Mouse (Mus musculus): ENCODE data around the gene Grb7. TPM values are rescaled to one million over a fixed set of nuclear protein-coding genes. Genes with fewer than 3 reads are reported as not detected.

The Grb7 gene
- polyA plus RNA-seq, 1 experiment from 2014 or later, result 1.3 TPM

DNA sequence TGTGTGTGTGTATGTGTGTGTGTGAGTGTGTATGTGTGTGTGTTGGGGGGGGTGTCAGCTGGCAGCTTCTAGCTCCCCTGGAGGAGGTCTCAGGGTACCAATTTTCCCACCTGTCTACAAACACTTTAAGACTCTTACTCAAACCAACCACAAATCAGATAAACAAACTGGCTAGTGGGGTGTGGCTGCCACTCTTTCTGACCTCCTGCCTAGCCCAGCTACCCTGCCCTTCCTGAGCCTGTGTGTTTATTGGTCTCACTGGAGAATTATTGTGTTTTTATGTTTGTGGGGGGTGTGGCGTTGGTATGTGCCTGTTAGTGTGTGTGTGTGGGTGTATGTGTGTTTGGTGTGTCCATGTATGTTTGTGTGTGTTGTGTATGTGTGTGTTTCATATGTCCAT lies 29.1 kb upstream of the Grb7 start:
- 75% methylated on average over 1 of the region's 1 CpGs for WGBS
- no peak for ATAC-seq (replicated peaks; ENCODE audit: insufficient number of reproducible peaks, insufficient read depth, low FRiP score, low read depth)
- no peak overlapping the region for H3K27ac ChIP-seq
- H3K9ac ChIP-seq, result no peak overlapping the region
- no peaks in the 10 kb centered on the region for H3K9me3 ChIP-seq (replicated peaks)
- peaks cover 20% of the 10 kb centered on the region for H3K36me3 ChIP-seq
- no peak overlapping the region for H3K4me2 ChIP-seq
- H3K27me3 ChIP-seq, result no peaks in the 10 kb centered on the region
- H3K4me1 ChIP-seq (replicated peaks), result peaks cover 63% of the 10 kb centered on the region
- H3K4me3 ChIP-seq, result no peak overlapping the region

DNA sequence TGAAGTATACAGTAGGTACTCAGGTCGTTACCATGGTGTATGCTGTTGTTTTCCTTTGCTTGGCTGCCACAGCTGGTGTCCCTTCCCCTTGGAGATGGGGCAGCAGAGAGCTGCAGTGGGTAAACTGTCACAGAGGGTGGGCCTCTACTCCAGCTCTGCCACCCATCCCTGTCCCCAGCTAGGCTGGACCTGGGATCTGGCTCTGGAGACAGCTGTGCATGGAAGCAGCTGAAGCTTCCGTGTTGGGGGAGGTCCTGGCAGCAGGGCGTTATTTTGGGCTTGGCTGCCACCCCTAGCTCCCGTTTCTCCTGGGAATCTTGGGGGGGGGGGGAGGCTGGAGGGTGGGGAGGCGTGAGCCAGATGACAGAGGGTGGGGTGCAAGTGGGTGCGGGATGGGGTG lies 27.9 kb upstream of the Grb7 start:
- H3K27ac ChIP-seq, result peak overlapping the region; percentile 51; the same call in 1 of the 2 replicates
- H3K36me3 ChIP-seq, result peaks cover 32% of the 10 kb centered on the region
- 49% methylated on average over 6 of the region's 6 CpGs for WGBS

DNA sequence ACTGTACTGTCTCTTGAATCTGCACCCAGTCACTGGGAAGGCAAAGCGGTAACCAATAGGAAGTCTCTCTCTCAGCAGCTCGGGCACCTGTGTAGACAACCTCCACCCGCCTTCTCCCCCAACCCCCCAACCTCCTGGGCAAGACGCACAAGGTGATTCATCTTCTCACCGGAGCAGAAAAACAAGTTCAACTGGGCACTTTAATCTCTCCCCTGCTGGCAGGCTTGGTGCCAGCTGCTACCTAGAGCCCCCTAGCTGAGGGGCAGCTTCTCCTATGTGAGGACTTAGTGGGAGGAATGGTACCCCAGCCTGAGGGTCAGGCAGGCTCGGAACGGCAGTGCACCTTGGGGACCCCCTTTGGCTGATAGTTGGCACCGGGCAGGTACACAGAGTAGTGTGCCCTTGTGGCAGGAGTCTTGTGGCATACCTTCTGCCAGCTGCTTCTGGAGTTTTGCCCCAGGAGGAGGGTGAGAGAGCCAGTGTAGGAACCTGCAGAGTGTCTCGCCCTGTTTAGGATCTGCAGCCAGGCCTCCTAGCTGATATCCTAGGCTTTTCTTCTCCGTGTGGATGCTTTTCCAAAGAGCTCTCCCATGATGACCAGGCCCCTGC lies 27.2 kb upstream of the Grb7 start:
- Histone ChIP-seq H3K36me3 (peaks cover 40% of the 10 kb centered on the region), H3K4me2 (no peak overlapping the region), H3K27me3 (no peaks in the 10 kb centered on the region), H3K4me1 (replicated peaks) (peaks cover 57% of the 10 kb centered on the region), H3K9me3 (replicated peaks) (no peaks in the 10 kb centered on the region), H3K4me3 (no peak overlapping the region), H3K9ac (no peak overlapping the region), H3K27ac (peak overlapping the region; percentile 8)
- no peak for ATAC-seq (replicated peaks; ENCODE audit: insufficient number of reproducible peaks, insufficient read depth, low FRiP score, low read depth)
- 72% methylated on average over 10 of the region's 10 CpGs for WGBS

More for the DNA sequence above, 27.9 kb upstream of the Grb7 start:
- no peak overlapping the region for H3K4me2 ChIP-seq
- H3K27me3 ChIP-seq, result no peaks in the 10 kb centered on the region
- H3K9me3 ChIP-seq (replicated peaks), result no peaks in the 10 kb centered on the region
- peaks cover 62% of the 10 kb centered on the region for H3K4me1 ChIP-seq (replicated peaks)
- ATAC-seq (replicated peaks; ENCODE audit: insufficient number of reproducible peaks, insufficient read depth, low FRiP score, low read depth), result no peak
- H3K4me3 ChIP-seq, result no peak overlapping the region
- no peak overlapping the region for H3K9ac ChIP-seq

DNA sequence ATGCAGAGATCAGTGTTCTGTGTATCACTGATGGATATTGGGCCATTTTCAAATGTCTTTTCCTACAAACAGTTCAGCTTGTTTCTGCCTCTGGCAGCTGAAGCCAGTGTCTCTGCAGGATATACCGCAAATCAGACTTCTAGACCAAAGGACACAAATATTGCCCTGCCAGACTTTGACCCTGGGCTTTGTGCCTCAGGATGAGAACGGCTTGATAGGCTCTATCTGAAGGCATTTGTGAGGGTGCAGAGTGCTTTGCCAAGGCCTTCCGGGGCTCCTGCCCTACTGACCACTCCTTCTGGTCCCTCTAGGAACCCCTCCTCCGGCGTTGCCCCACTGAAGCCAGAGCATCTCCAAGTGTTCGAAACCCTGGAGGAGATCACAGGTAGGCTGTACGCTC lies 19.6 kb upstream of the Grb7 start:
- H3K4me1 ChIP-seq (replicated peaks), result no peaks in the 10 kb centered on the region
- no peaks in the 10 kb centered on the region for H3K27me3 ChIP-seq
- H3K9ac ChIP-seq, result no peak overlapping the region
- no peaks in the 10 kb centered on the region for H3K9me3 ChIP-seq (replicated peaks)
- no peak overlapping the region for H3K4me3 ChIP-seq
- 89% methylated on average over 7 of the region's 7 CpGs for WGBS
- H3K4me2 ChIP-seq, result no peak overlapping the region
- ATAC-seq (replicated peaks; ENCODE audit: insufficient number of reproducible peaks, insufficient read depth, low FRiP score, low read depth), result no peak
- no peak overlapping the region for H3K27ac ChIP-seq
- H3K36me3 ChIP-seq, result peaks cover 96% of the 10 kb centered on the region

DNA sequence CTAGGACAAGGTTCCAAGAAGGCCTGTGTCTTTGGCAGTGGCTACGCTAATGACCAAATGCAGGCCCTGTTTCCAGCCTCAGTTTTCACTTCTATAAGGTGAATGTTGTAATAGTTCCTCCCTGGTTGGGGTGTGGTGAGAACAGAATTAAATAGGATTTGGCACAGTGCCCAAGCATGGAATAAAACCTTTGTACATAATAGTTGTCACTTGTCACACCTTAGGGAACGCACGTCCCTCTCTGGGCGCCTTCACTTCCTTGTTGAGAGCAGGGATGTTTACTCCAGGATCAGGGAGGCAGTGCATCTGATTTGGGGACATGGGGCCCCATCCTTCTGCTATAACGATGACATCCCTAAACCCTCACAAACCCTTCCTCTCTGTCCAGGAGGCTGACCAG lies 17.8 kb upstream of the Grb7 start:
- H3K4me1 ChIP-seq (replicated peaks), result no peaks in the 10 kb centered on the region
- H3K36me3 ChIP-seq, result peaks cover 95% of the 10 kb centered on the region
- no peak overlapping the region for H3K27ac ChIP-seq
- H3K27me3 ChIP-seq, result no peaks in the 10 kb centered on the region
- ATAC-seq (replicated peaks; ENCODE audit: insufficient number of reproducible peaks, insufficient read depth, low FRiP score, low read depth), result no peak
- no peaks in the 10 kb centered on the region for H3K9me3 ChIP-seq (replicated peaks)
- WGBS, result 76% methylated on average over 5 of the region's 5 CpGs
- no peak overlapping the region for H3K4me3 ChIP-seq
- H3K9ac ChIP-seq, result no peak overlapping the region
- no peak overlapping the region for H3K4me2 ChIP-seq

DNA sequence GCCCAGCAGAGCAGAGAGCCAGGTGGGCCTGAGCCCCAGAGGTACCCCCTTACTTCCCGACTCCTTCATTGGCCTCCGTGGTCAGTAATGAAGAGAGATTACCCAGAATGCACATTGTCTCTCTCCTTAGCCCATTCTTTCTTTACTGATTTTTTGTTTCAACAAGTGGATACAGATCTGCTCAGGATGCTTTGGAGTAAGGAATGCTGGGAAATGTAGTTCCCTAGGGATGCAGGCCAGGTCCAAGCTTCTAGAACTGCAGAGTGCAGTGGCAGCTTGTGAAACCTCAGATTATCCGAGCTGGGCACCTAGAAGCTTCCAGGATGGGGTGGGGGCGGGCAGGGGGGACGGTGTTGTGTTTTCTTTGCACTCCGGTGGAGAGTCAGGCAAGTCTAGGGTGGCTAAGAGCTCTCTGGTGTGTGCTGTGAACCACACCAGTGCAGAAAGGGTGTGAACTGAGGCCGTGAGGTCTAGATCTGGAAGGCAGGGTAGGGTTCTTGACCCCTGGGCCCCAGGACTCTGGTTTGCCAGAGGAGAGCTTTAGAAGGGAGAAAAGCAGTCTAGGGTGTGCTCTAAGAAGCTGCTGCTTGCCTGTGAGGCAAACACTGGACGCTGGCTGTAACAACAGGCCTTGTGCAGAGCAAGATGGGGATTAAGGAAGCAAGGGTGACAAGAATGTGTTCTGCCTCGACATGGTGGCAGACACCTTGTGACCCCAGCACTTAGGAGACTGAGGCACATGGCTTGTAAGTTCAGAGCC lies 14.3 kb upstream of the Grb7 start:
- H3K27ac ChIP-seq, result no peak overlapping the region
- H3K27me3 ChIP-seq, result no peaks in the 10 kb centered on the region
- H3K4me3 ChIP-seq, result no peak overlapping the region
- no peak overlapping the region for H3K9ac ChIP-seq
- ATAC-seq (replicated peaks; ENCODE audit: insufficient number of reproducible peaks, insufficient read depth, low FRiP score, low read depth), result no peak
- peaks cover 96% of the 10 kb centered on the region for H3K36me3 ChIP-seq
- no peaks in the 10 kb centered on the region for H3K4me1 ChIP-seq (replicated peaks)
- H3K4me2 ChIP-seq, result no peak overlapping the region
- 79% methylated on average over 9 of the region's 9 CpGs for WGBS
- H3K9me3 ChIP-seq (replicated peaks), result no peaks in the 10 kb centered on the region

DNA sequence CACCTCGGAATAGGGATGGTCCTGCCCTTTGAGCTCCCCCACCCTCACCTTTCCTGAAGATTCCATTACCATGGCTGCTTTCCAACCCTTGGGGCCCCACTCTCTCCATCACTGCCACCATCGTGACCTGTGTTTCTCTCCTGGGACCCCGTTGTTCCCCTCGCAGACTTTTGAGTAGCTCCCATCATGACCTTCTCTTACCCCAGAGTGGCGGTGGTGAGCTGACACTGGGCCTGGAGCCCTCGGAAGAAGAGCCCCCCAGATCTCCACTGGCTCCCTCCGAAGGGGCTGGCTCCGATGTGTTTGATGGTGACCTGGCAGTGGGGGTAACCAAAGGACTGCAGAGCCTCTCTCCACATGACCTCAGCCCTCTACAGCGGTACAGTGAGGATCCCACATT lies 10.5 kb upstream of the Grb7 start:
- H3K36me3 ChIP-seq, result peaks cover 64% of the 10 kb centered on the region
- ATAC-seq (replicated peaks; ENCODE audit: insufficient number of reproducible peaks, insufficient read depth, low FRiP score, low read depth), result no peak
- no peaks in the 10 kb centered on the region for H3K9me3 ChIP-seq (replicated peaks)
- H3K9ac ChIP-seq, result no peak overlapping the region
- H3K27ac ChIP-seq, result no peak overlapping the region
- no peak overlapping the region for H3K4me3 ChIP-seq
- WGBS, result 89% methylated on average over 9 of the region's 9 CpGs
- no peaks in the 10 kb centered on the region for H3K27me3 ChIP-seq
- H3K4me2 ChIP-seq, result no peak overlapping the region
- peaks cover 9% of the 10 kb centered on the region; the same call in 1 of the 2 replicates for H3K4me1 ChIP-seq (replicated peaks)

DNA sequence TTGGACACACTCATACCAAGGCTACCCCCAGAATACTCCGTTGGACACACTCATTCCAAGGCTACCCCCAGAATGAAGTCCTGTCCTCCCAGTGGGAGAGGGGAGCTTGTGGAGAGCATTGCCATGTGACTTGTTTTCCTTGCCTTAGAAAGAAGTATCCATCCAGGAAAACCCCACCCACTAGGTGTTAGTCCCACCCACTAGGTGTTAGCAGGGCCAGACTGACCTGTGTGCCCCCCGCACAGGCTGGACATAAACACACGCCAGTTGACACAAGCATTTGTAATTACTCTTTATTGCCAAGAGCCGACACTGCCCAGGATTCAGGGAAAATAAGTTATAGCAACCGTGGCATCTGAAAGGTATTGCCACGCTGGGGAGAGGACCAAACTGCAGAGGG lies 8.8 kb upstream of the Grb7 start:
- 80% methylated on average over 6 of the region's 6 CpGs for WGBS
- Histone ChIP-seq H3K27me3 (no peaks in the 10 kb centered on the region), H3K4me1 (replicated peaks) (peaks cover 9% of the 10 kb centered on the region; the same call in 1 of the 2 replicates), H3K36me3 (peaks cover 46% of the 10 kb centered on the region), H3K4me2 (no peak overlapping the region), H3K4me3 (0 out of 2 replicates have a peak overlapping the region, but pooled peaks have one; percentile 78), H3K9ac (no peak overlapping the region), H3K9me3 (replicated peaks) (no peaks in the 10 kb centered on the region), H3K27ac (no peak overlapping the region)
- no peak for ATAC-seq (replicated peaks; ENCODE audit: insufficient number of reproducible peaks, insufficient read depth, low FRiP score, low read depth)

DNA sequence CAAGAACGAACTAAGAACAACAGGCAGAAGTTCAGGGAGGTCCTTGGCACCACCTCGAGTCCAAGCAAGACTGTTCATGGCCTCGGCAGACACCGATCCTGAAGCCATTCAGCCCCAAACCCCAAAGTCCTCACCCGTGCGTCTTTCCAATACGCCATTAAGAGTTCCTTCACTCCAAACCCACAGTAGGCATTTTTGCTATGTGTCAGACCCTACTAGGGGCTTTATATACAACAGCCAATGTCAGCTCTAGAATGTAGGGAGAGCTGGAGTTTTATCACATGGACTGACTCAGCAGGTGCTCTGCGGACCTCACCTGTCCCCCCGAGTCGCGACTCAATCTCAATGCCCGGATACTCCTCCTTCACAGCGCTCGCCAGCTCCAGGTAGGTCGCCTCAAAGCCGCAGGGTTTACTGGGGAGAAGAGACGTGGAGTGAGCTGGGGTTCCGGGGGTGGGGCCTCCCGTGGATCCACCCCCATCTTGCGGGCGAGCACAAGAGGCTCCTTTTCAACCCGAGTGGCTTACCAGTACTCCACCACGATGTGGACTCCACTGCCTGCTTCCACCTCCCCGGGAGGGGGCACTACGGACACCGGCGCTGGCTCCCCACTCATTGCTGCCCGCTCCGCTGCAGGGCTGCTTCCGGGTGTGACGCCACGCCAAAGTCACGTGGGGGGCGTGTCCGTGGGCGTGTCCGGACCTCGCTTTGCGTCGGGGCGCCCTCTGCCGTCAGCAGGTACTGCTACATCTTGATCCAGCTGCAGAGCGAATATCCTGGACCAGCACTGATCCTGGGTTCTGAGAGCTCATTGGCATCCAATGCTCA lies 7.6 kb upstream of the Grb7 start, which contains the start of gene Mien1:
Gene Mien1 (minus strand): TSS at position 661 of the 828 bp plus-strand sequence.
- H3K9me3 ChIP-seq (replicated peaks), result no peaks in the 10 kb centered on the region
- H3K9ac ChIP-seq, result peak within 1 kb of the TSS; percentile 66
- 1% methylated on average over 43 of the region's 43 CpGs for WGBS
- peak within 1 kb of the TSS; percentile 88 for H3K4me2 ChIP-seq
- H3K4me3 ChIP-seq, result peak within 1 kb of the TSS; percentile 78
- peak within 1 kb of the TSS; percentile 79 for H3K27ac ChIP-seq
- peaks cover 9% of the 10 kb centered on the region; the same call in 1 of the 2 replicates for H3K4me1 ChIP-seq (replicated peaks)
- peaks cover 37% of the 10 kb centered on the region for H3K36me3 ChIP-seq
- no peaks in the 10 kb centered on the region for H3K27me3 ChIP-seq
- ATAC-seq (replicated peaks; ENCODE audit: insufficient number of reproducible peaks, insufficient read depth, low FRiP score, low read depth), result peak; percentile 87

DNA sequence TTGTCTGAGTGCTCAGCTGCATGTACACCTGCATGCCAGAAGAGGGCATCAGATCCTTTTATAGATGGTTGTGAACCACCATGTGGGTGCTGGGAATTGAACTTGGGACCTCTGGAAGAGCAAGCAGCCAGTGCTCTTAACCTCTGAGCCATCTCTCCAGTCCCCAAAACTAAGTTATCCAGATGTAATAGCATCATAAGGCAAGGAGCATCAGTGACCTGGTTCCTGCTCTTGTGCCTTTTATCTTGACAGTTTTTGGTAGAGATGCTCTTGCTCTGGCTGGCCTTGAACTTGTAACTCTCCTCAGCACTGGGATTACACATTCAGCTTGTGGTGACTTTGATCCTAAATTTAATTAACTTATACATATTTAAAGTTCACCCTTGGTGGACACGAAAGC lies 2.5 kb upstream of the Grb7 start:
- Histone ChIP-seq H3K36me3 (no peaks in the 10 kb centered on the region), H3K27me3 (peaks cover 7% of the 10 kb centered on the region; the same call in 1 of the 2 replicates), H3K9me3 (replicated peaks) (no peaks in the 10 kb centered on the region), H3K27ac (no peak overlapping the region), H3K4me1 (replicated peaks) (peaks cover 22% of the 10 kb centered on the region), H3K4me3 (no peak overlapping the region), H3K9ac (no peak overlapping the region), H3K4me2 (no peak overlapping the region)
- ATAC-seq (replicated peaks; ENCODE audit: insufficient number of reproducible peaks, insufficient read depth, low FRiP score, low read depth), result no peak
- WGBS, result 83% methylated on average over 1 of the region's 1 CpGs

DNA sequence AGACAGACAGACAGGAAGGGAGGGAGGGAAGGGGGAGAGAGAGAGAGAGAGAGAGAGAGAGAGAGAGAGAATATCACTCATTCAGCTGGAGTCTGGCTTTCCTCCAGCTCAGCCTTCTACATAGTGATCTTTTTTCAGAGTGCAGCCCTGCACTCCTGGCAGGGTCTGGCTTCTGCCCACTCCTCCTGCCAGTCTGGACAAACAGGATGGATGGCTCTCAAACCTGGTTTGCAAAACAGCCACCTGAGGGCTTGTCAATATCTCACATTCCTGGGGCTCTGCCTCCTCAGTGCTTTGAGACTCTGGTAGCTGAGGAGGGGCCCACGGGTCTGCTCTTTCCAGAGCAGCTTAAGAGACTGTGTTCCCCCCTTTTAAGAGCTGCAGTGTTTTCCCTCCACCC lies 956 bp upstream of the Grb7 start:
- ATAC-seq (replicated peaks; ENCODE audit: insufficient number of reproducible peaks, insufficient read depth, low FRiP score, low read depth), result no peak
- H3K27me3 ChIP-seq, result peaks cover 7% of the 10 kb centered on the region; the same call in 1 of the 2 replicates
- H3K4me1 ChIP-seq (replicated peaks), result peaks cover 20% of the 10 kb centered on the region
- no peak overlapping the region for H3K9ac ChIP-seq
- 21% methylated on average over 1 of the region's 1 CpGs for WGBS
- no peak overlapping the region for H3K4me2 ChIP-seq
- no peaks in the 10 kb centered on the region for H3K9me3 ChIP-seq (replicated peaks)
- H3K4me3 ChIP-seq, result no peak overlapping the region
- no peak overlapping the region for H3K27ac ChIP-seq
- H3K36me3 ChIP-seq, result no peaks in the 10 kb centered on the region

All from heart, embryonic 15.5 days (tissue).